Mouse (Mus musculus): Measurements from ENCODE around the gene Comp. TPM values are rescaled to one million over a fixed set of nuclear protein-coding genes. Genes with fewer than 3 reads are reported as not detected.

Comp gene
- under 1 TPM; 0.24 to 0.78 TPM for total RNA-seq (2023)

GRCm38 (mm10) chr8:70373397-70374317 lies at the start of gene Comp:
Gene Comp (plus strand): TSS chr8:70373558.

DNA sequence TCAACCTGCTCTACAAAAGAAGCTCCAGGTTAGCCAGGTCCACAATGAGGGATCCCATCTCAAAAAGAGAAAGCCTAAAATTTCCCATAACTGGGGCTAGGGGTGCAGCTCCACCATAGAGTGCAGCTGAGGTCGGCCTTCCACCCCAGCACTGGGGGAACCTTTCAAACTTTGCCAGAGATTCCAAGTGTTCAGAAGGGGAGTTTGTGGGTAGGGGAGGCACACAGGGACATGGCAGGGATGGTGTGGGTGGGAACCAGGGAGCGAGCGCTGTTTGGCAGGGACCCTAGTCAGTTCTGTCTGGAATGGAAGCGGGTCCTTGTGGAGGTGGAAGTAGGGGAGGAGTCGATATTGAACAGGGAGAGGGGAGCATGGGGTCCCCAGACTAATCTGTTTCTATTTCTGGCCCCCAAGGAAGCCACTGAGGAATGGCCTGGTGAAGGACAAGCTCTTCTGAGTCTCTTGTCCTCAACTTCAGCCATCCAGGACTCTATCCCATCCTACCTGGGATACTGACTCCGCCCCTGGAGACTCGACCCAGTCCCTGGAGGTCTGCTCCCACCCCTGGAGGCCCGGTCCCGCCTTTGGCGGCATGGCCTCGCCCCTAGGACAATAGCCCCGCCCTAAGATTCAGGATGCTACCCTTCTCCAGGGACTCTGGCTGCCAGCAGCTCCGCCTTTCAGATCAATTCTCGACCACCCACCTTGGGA lies 44.1 kb upstream of the Comp start, which contains the start of gene Gdf1:
Gene Gdf1 (plus strand): TSS at position 694 of the 711 bp plus-strand sequence.

GRCm38 (mm10) chr8:70353194-70353817 lies 20.1 kb upstream of the Comp start, which contains the start of gene Upf1:
Gene Upf1 (minus strand): TSS chr8:70353278.

Other genes starting within 250 kb of the Comp start
- 10 to 100 TPM in 1 of 2 experiments, 1 to 10 TPM in 1; 9.9 to 12.9 TPM for gene Nr2c2ap, start 242.2 kb upstream of the Comp start, total RNA-seq (2023)
- gene Rfxank, start 234.4 kb upstream of the Comp start, total RNA-seq (2023), result 10 to 100 TPM in 1 of 2 experiments, 1 to 10 TPM in 1; 9.8 to 16.9 TPM
- 10 to 100 TPM; 35.8 to 41.5 TPM for gene Borcs8, start 234.1 kb upstream of the Comp start, total RNA-seq (2023)
- under 1 TPM; 0.53 to 0.78 TPM for gene Mef2b, start 233.8 kb upstream of the Comp start, total RNA-seq (2023)
- 10 to 100 TPM; 22.8 to 24.0 TPM for gene Tmem161a, start 201.2 kb upstream of the Comp start, total RNA-seq (2023)
- gene Slc25a42, start 161.3 kb upstream of the Comp start, total RNA-seq (2023), result 1 to 10 TPM; 1.9 to 2.6 TPM
- gene Sugp2, start 139.3 kb upstream of the Comp start, total RNA-seq (2023), result 10 to 100 TPM; 27.7 to 31.9 TPM
- 1 to 10 TPM; 4.2 to 5.7 TPM for gene Armc6, start 139.1 kb upstream of the Comp start, total RNA-seq (2023)
- 1 to 10 TPM; 8.3 to 9.6 TPM for gene Homer3, start 90.7 kb upstream of the Comp start, total RNA-seq (2023)
- gene Ddx49, start 71.1 kb upstream of the Comp start, total RNA-seq (2023), result 10 to 100 TPM; 32.1 to 32.3 TPM
- 100 to 1,000 TPM; 104 to 110 TPM for gene Cope, start 71.0 kb upstream of the Comp start, total RNA-seq (2023)
- gene Cers1, start 57.8 kb upstream of the Comp start, total RNA-seq (2023), result not detected
- gene Gdf1, start 43.7 kb upstream of the Comp start, total RNA-seq (2023), result not detected
- gene Upf1, start 20.3 kb upstream of the Comp start, total RNA-seq (2023), result 10 to 100 TPM; 49.1 to 49.4 TPM
- 1 to 10 TPM; 4.6 to 6.1 TPM for gene Crtc1, start 66.0 kb downstream of the Comp start, total RNA-seq (2023)
- 1 to 10 TPM; 2.8 to 3.1 TPM for gene Klhl26, start 103.4 kb downstream of the Comp start, total RNA-seq (2023)
- gene Tmem59l, start 113.8 kb downstream of the Comp start, total RNA-seq (2023), result not detected
- not detected for gene Crlf1, start 119.6 kb downstream of the Comp start, total RNA-seq (2023)
- gene Rex1bd, start 133.2 kb downstream of the Comp start, total RNA-seq (2023), result 10 to 100 TPM; 34.2 to 41.7 TPM
- 1,000 to 10,000 TPM; 1,079 to 1,154 TPM for gene Uba52, start 137.2 kb downstream of the Comp start, total RNA-seq (2023)
- gene Fkbp8, start 154.2 kb downstream of the Comp start, total RNA-seq (2023), result 100 to 1,000 TPM; 180 to 195 TPM
- 10 to 100 TPM; 35.5 to 41.3 TPM for gene Kxd1, start 154.4 kb downstream of the Comp start, total RNA-seq (2023)
- gene Ell, start 165.9 kb downstream of the Comp start, total RNA-seq (2023), result 10 to 100 TPM; 45.8 to 47.5 TPM
- gene Isyna1, start 220.8 kb downstream of the Comp start, total RNA-seq (2023), result 10 to 100 TPM; 36.3 to 37.9 TPM
- 10 to 100 TPM; 56.0 to 61.5 TPM for gene Ssbp4, start 235.3 kb downstream of the Comp start, total RNA-seq (2023)
- 10 to 100 TPM; 80.6 to 91.2 TPM for gene Lrrc25, start 242.6 kb downstream of the Comp start, total RNA-seq (2023)